Mouse (Mus musculus): ENCODE measurements around the gene Osbp. TPM values are rescaled to one million over a fixed set of nuclear protein-coding genes. Genes with fewer than 3 reads are reported as not detected.

Gene Osbp
- polyA plus RNA-seq, 1 experiment = 22.0 TPM

GRCm38 (mm10) chr19:12009501-12010280 is 44.0 kb downstream of the Osbp start:
- DNase-seq (ENCODE audit: low read depth, low spot score) = no peak
- WGBS = 3% methylated on average over 24 of the region's 24 CpGs

- DNase-seq (ENCODE audit: low read depth, low spot score) = peak; percentile 58
- under 1% methylated on average over 24 of the region's 24 CpGs for WGBS
Measured at GRCm38 (mm10) chr19:12010281-12010771, 44.6 kb downstream of the Osbp start.

- peak; percentile 66 for DNase-seq (ENCODE audit: low read depth, low spot score)
- under 1% methylated on average over 26 of the region's 26 CpGs for WGBS
Measured at GRCm38 (mm10) chr19:12010916-12011559, 45.3 kb downstream of the Osbp start.

DNA sequence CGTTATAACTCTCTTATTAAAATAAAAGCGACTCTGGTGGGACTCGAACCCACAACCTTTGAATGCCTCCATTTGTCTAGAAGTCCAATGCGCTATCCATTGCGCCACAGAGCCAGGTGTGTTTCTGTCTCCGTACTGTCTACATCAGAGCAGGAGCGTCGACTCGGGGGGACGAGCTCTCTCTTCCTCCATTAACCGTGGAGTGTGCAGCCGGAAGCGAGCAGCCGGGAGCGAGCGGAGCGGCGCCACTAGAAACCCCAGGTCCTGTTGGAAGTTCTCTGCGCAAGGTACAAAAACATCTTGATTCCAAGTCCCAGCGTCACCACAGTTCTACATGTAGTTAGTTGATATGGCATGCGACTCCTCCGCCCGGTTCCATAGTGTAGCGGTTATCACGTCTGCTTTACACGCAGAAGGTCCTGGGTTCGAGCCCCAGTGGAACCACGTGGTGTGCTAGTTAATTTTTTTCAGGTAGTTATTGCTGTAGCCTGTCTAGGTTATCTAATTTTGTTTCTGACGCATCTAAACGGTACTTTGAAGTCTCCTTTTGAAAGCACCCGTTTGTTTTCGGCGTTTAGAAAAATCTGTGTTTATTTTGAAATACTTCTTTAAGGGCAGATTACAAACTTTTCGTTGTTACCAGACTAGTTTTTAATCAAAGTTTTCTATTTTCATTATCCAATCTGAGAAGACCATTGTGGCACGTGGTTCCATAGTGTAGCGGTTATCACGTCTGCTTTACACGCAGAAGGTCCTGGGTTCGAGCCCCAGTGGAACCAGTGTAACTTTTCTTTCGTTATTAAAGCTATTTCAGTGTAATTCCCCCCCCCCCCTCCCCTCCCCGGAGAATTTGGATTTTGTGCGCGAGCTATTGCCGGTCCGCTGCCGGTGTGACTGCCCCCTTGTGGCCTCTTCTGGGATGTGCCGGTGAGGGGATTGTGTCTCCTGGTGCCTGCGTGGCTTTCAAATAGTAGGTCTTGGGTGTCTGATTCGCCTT is 46.1 kb downstream of the Osbp start:
- under 1% methylated on average over 49 of the region's 49 CpGs for WGBS
- peak; percentile 87 for DNase-seq (ENCODE audit: low read depth, low spot score)

DNA sequence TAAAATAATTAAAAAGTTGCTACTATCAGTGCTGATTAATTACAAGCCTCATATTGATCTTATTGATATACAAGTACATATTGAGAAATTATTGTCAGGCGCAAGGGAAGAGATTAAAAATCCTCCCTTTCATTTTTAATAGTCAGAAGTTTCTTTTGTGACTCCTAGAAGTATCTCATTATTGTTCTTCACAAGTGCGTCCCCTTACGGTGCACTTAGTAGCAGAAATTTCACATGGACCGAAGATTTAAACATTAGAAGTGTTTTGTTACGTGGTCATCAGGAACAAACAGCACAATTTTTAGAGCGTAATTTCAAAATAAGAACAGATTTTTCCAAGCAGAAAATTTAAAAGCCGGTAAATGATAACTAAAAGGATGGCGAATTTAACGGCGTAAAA is 46.9 kb downstream of the Osbp start:
- 1% methylated on average over 10 of the region's 10 CpGs for WGBS
- no peak for DNase-seq (ENCODE audit: low read depth, low spot score)

GRCm38 (mm10) chr19:12013228-12013627 is 47.5 kb downstream of the Osbp start:
- 0% methylated on average over 12 of the region's 12 CpGs for WGBS

GRCm38 (mm10) chr19:12015708-12016107 is 50.0 kb downstream of the Osbp start:
- no peak for DNase-seq (ENCODE audit: low read depth, low spot score)
- WGBS = 82% methylated on average over 8 of the region's 8 CpGs

More at GRCm38 (mm10) chr19:12013228-12013627, 47.5 kb downstream of the Osbp start:
- DNase-seq (ENCODE audit: low read depth, low spot score) = peak; percentile 57

DNA sequence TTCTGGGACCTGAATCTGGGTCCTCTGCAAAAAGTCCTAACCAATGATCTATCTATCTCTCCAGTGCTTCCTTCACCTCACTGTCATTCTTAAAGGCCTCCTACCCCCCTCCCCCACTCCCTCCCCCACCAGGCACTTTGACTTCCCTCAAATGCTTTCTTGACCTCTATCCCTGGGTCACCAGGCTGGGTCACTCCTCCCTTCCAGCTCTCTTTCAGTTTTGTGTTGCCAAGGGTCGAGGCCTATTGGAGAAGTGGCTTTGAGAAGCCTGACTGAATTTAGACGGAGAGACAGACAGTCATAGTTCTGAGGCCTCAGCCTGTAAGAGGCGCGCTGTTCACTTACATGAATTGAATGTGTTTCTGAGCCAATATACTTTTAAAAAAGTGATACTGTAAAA is 50.5 kb downstream of the Osbp start:
- no peak for DNase-seq (ENCODE audit: low read depth, low spot score)
- WGBS = 87% methylated on average over 4 of the region's 4 CpGs

DNA sequence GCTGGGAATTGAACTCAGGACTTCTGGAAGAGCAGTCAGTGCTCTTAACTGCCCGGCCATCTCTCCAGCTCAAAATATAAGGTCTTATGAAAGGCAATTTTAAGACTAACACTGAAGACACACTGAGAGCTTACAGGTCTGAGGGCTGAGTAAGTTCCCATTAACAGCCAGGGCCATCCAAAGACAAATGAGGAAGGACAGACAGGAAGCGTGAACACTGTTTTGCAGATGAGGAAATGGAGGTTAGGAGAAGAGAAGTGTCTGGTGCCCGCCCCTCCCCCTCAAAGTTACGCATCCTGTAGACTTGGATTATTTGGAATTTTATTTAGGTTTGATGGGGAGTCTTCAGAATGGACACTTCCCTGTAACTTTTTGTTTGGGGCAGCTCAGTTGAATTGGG is 58.4 kb downstream of the Osbp start:
- DNase-seq (ENCODE audit: low read depth, low spot score) = no peak
- 81% methylated on average over 4 of the region's 4 CpGs for whole genome bisulfite sequencing

DNA sequence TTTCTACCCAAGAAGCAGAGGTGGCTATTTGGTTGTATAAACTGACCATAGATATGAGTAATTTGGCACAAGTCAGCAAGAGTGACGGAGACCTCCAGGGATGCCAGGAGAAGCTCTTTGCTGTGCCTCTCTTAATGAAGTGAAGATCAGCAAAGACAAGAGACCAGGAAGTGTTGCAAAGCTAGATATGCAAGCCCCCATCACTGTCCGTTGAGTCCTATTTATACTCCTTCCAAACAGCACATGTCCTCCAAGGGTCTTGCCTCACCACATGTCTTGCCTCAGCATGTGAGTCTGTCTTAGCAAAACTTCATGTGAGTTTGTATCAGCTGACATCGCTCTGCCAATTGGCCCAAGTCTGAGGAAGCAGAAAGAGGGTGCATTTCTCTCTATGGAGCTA is 59.6 kb downstream of the Osbp start:
- 84% methylated on average over 3 of the region's 3 CpGs for WGBS
- DNase-seq (ENCODE audit: low read depth, low spot score) = no peak

GRCm38 (mm10) chr19:12026606-12027005 is 60.9 kb downstream of the Osbp start:
- no peak for DNase-seq (ENCODE audit: low read depth, low spot score)
- 79% methylated on average over 2 of the region's 2 CpGs for WGBS

DNA sequence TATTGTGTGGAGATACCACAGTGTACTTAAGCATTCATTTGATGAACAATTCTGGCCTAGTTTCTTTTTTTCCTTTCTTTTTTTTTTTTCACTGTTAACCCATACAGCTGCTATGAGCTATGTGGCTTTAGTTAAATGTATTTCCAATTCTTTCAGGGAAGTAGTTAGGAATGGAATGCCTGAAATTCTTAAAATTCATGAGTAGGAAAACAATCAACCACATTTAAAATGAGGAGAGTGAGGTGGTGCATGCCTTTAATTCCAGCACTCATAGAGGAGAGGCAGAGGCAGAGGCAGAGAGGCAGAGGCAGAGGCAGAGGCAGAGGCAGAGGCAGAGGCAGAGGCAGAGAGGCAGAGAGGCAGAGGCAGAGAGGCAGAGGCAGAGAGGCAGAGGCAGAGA is 72.0 kb downstream of the Osbp start:
- DNase-seq (ENCODE audit: low read depth, low spot score) = no peak

DNA sequence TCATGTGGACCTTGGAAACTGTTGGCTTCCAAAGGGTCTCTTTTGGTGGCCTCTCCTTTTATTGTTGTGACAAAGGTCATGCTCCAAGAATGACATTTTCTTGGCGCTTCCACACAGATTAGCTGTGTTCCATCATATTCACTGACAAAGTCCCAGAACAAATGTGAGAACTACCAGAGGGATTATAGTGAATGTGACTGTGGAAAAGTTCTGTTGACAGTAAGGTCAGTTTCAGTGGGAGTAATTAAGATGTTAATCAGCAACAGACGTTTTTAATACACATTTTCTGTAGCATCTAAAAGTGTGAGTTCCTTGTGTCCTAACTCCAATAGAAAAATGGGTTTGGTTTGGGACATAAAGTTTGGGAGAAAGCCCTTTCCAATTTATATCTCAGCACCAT is 75.5 kb downstream of the Osbp start, which contains the start of gene Olfr1423:
Olfr1423 (minus strand) TSS at position 101 of the 400 bp plus-strand sequence.
- no peak for DNase-seq (ENCODE audit: low read depth, low spot score)
- 44% methylated on average over 2 of the region's 2 CpGs for WGBS

GRCm38 (mm10) chr19:12043163-12043562 is 77.4 kb downstream of the Osbp start:
- no peak for DNase-seq (ENCODE audit: low read depth, low spot score)
- WGBS = 88% methylated on average over 5 of the region's 5 CpGs

Other genes starting within 250 kb of the Osbp start
- 0.10 and 0.51 TPM in 2 replicates for gene Gif, start 218.4 kb upstream of the Osbp start, polyA plus RNA-seq (2012; rRNA removed)
- gene Mrpl16, start 195.6 kb upstream of the Osbp start, polyA plus RNA-seq (2012; rRNA removed) = 14.7 and 15.7 TPM in 2 replicates
- gene Stx3, start 146.5 kb upstream of the Osbp start, polyA plus RNA-seq (2012; rRNA removed) = 24.8 and 30.6 TPM in 2 replicates
- not detected in 2 replicates for gene Olfr1417, start 126.7 kb upstream of the Osbp start, polyA plus RNA-seq (2012; rRNA removed)
- not detected in 2 replicates for gene Olfr1418, start 104.9 kb upstream of the Osbp start, polyA plus RNA-seq (2012; rRNA removed)
- gene Olfr1419, start 90.8 kb upstream of the Osbp start, polyA plus RNA-seq (2012; rRNA removed) = not detected in 2 replicates
- gene Olfr1420, start 79.4 kb upstream of the Osbp start, polyA plus RNA-seq (2012; rRNA removed) = not detected in 2 replicates
- gene Patl1, start 53.5 kb upstream of the Osbp start, polyA plus RNA-seq (2012; rRNA removed) = 10.4 and 16.4 TPM in 2 replicates
- not detected in 2 replicates for gene Olfr1423, start 75.4 kb downstream of the Osbp start, polyA plus RNA-seq (2012; rRNA removed)
- gene Olfr1424, start 96.7 kb downstream of the Osbp start, polyA plus RNA-seq (2012; rRNA removed) = not detected in 2 replicates
- gene Olfr1425, start 111.8 kb downstream of the Osbp start, polyA plus RNA-seq (2012; rRNA removed) = not detected in 2 replicates
- gene Olfr1426, start 126.1 kb downstream of the Osbp start, polyA plus RNA-seq (2012; rRNA removed) = not detected in 2 replicates
- not detected in 2 replicates for gene Olfr1427, start 137.4 kb downstream of the Osbp start, polyA plus RNA-seq (2012; rRNA removed)
- not detected in 2 replicates for gene Olfr1428, start 150.0 kb downstream of the Osbp start, polyA plus RNA-seq (2012; rRNA removed)
- gene Olfr76, start 157.3 kb downstream of the Osbp start, polyA plus RNA-seq (2012; rRNA removed) = not detected in 2 replicates
- not detected in 2 replicates for gene Olfr1555-ps1, start 204.2 kb downstream of the Osbp start, polyA plus RNA-seq (2012; rRNA removed)
- gene Olfr1431, start 234.7 kb downstream of the Osbp start, polyA plus RNA-seq (2012; rRNA removed) = not detected in 2 replicates